Mouse (Mus musculus): ENCODE results near the gene Mthfd2.
"Not testable (repeated sequence)": the region's sequence is repeated elsewhere in the genome, so short reads cannot be mapped to it uniquely, and the experiment has no call there.

Gene Mthfd2

GRCm38 (mm10) chr6:83325525-83326393, at the start of gene Mthfd2, which contains the start of gene Mob1a:
Gene Mthfd2, minus strand, starts transcription at chr6:83325908.
Gene Mob1a, plus strand, starts transcription at chr6:83326016.
- peak; percentile 94 for DNase-seq

GRCm38 (mm10) chr6:83373704-83374300, 48.1 kb upstream of the Mthfd2 start:
- DNase-seq: no peak

GRCm38 (mm10) chr6:83371350-83371749, 45.6 kb upstream of the Mthfd2 start:
- no peak for DNase-seq

DNA sequence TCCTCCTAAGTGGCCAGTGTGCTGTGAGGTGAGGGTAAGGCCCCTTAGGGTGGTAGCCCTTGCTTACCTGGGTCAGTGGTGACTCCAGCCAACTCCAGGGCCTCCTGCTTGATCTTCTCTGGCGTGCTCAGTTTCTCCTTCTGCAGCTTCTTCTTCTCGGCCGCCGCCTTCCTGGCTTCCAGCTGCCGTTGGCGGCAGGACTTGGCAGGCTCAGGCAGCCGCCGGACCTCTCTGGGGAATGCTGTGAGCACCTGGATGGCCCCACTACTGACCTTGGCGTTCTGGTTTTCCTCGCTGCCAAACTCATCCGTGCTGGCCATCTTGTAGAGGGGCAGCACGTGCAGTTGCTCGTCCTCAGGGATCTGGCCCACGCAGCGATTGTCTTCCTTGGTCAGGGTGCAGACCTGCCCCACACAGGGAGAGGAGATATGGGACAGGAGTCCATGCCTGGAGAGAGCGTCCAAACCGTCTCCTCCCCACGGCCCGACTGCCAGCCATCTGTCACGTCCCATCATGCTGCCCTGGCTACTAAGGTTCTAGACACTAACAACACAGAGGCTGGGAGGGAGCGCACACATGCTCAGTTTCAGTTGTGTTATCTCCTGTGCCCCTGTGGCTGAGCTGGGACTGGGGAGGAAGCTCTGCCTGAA, 44.7 kb upstream of the Mthfd2 start:
- DNase-seq: no peak

DNA sequence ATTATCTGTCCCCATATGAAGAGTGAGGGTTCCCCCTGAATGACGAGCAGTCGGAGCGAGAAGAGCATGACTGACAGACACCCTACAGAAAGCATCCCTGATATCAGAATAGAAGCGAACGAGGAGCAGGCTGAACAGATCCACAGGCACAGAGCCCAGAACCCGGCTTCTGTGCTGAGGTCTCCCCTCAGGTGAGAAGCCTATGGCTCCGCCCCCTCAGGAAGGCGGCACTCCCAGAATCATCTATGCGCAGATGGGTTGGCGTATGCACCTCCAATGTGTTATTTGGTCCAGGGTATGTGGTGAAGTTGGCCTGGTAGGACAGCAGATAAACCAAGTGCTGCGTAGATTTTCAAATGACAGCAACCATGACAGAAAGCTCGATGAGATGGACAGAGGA, 37.4 kb upstream of the Mthfd2 start:
- no peak for DNase-seq

DNA sequence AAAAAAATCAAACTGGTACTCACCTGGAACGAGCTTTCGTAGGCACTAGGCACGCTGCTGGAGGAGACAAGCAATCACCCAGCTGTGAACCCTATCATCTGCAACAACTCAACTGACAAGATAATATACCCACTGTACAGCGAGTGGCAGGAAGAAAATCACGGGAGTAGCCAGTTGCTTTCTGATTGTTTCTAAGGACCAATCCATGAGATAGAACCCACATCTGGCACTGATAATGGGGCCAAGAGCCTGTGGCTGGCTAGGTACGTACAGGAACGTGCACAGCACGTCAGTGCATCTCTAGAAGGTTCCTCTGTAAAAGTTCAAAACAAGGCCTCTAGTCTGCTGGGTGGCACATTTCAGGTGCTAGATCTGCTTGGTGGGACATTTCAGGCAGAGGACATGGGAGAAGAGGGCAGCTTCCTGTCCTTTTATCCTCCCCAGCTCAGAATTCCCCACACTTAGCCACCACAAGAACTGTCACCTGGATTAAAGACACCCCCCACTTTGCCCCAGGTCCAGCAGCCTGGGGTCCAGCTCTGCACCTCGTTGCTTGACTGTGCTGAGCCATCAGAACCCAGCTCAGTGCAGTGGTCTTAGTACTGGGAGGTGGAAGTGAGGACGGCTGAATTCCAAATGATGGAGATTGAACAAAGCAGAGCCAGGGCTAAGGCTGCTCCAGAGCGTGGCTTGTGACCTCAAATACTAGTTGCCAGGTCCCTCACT, 36.0 kb upstream of the Mthfd2 start:
- no peak for DNase-seq

DNA sequence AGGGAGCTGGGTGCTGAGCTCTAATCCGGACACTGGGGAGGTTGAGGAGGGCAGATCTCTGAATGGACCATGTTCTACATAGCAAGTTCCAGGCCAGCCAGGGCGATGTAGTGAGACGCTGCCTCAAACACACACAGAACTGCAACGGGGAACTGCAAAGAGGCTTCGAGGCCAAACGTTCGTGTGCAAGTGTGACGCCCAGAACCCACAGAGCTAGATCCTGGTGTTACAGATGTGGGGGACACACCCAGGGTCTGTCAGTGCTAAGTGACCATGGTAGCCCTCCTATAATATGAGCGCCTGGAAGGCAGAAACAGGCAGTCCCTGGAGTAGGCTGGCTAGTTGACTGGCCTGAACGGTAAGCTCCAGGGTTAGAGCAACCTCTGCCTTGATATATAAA, 31.7 kb upstream of the Mthfd2 start:
- no peak for DNase-seq

DNA sequence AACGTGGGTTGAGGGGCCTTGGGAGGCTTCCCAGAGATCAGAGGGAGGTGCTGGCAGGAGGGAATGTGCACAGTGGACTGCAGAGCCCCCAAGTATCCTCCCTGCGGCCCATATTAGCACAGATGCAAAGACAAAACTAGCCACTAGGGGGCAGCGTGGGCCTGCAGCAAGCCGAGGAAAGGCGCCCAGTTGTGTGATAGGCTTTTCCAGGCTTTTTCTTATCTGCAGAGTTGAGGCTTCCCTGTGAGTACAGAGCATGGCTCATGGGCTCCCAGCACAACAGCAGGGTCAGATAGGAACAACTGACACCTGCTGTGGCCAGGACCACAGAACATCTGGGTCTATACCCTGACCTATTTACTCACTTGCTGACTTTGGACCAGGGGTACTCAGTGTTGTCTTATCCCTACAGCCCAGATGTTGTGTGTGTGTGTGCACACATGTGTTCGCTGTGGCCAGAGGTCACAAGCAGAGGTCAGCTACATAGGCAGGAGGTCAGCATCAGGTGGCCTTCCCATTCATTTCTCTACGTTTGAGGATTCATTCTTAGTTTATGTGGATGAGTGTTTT, 30.9 kb upstream of the Mthfd2 start:
- peak; percentile 89 for DNase-seq

DNA sequence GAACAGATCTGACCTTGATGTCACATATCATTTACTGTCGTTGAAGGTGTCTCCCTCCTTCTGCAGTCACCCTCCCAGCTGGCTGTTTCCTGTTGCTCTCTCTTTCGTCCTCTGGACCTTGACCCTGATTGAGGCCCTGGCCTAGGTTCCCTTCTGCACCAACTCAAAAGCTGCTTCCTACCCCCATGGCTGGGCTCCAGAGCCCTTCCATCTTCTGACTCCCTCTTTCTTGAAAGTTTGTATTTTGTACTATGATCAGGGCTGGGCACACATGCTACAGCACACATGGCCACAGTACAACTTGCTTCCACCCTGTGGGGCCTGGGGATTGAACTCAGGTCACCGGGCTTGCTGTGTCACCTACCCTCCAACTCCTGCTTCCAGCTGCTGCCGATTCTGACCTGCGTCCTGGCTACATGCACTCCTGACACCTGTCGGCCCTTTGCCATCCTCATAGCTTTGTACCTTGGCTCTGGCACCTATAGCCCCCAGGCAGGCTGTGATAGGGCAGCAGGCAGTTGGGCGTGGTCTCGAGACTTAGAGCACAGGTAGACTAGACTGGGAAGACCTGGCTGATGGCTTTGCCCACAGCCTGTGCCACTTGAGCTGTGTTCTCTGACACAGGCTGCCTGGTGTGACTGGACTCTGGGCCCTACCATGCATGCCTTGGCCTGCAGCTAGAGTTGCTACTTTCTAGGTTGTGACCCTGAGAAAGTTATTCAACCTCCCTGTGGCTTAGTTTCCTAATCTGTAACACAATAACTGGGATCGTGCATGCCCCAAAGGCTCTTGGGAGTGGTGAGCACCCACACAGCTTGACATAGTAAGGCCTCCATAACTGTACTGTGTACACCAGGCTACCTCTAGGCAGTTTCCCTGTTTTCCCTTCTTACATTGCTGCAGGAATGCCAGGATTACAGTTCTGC, 29.4 kb upstream of the Mthfd2 start:
- no peak for DNase-seq

GRCm38 (mm10) chr6:83352666-83353410, 27.1 kb upstream of the Mthfd2 start:
- no peak for DNase-seq

DNA sequence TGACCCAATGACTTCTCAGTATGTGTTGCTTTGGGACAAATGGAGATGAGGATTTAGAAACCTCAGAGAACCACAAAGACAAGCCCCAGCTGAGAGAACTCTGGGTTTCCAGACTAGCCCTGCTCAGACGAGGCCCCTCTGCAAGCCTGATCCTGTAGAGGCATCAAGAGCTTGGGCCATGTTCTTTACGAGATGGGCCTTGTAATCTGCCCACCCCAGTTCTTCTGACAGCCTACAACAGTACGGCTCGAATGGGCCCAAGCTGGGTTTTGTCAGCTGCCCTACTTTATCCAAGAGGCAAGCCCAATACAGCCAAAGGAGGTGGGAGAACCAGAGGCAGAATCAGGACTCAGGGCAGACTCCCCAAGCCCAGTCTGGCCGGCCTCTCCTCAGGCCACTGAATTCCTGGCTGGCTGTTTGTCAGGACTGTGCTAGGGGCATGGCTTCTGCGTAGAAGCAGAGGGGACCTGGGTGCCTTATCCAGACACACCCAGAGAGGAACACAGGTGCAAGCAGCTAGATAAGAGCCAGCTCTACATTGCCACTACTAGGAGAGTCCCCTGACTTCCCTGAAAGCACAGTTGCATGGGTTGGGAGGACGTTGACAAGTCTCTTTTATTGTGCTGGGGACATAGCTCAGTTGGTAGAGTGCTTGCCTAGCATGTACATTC, 25.9 kb upstream of the Mthfd2 start:
- DNase-seq: no peak

DNA sequence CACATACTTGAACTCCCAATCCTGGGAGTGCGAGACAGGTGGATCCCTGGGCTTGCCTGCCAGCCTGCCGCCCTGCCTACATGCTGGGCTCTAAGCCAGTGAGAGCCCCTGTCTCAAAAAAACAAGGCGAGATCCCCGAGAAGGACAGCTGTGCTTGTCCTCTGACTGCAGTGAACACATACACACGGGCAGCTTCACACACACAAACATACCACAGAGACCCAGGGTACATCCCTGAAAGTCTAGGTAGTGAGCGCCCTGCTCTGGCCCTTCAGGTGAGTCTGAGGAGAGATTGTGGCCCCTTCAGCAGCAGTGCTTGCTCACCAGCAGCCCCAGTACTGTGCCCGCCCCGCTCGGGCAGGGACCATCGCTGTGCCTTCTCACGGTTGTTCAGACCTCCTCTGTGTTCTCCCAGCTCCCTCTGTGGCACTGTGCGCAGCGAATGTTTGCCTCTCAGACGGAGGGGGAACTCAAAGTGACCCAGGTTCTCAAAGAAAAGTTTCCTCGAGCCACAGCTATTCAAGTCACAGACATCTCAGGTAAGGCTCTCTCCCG, 25.2 kb upstream of the Mthfd2 start:
- no peak for DNase-seq

GRCm38 (mm10) chr6:83350172-83350571, 24.5 kb upstream of the Mthfd2 start:
- no peak for DNase-seq

- peak; percentile 90 for DNase-seq
These were observed 23.7 kb upstream of the Mthfd2 start for GRCm38 (mm10) chr6:83349274-83349958.

- DNase-seq: no peak
These were observed 23.2 kb upstream of the Mthfd2 start, which contains the start of gene Bola3 for GRCm38 (mm10) chr6:83348873-83349272. Gene Bola3, plus strand, starts transcription at chr6:83349147.

DNA sequence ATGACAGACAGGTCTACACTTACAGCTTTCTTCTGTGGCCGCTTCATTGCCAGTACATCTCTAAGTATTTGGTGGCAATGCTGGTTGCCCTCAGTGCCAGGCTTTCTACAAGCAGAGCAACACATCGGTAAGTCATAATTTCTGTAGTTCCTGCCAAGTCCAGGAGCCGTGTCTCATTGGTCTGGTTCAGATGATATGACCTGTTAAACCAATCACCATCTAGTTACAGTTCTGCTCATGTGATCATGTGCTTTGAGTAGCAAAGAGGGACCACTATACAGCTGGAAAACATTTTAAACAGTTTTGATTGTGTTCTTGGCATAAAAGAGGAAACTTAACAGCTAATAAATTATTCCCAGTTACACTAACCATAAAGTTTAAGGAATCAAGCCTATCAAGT, 22.2 kb upstream of the Mthfd2 start:
- no peak for DNase-seq

DNA sequence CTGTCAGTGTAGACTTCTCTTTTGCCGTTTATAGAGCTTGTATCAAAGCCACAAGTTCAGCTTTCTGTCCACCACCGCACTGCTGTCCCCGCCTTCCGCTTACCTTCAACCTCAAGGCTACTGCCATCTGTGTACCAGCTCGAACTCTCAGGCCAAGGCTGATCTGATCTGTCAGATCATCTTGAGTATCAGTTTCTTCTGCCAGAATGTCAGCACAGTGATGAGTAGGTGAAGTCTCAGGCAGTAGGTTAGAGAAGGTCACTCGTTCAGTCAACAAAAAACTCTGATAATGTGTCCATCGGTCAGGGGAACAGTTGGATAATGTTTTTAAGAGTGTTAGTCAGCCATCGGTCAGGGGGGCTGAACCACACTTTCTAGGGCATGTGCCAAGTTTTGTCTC, 19.6 kb upstream of the Mthfd2 start:
- DNase-seq: not testable (repeated sequence)

- DNase-seq: no peak
These were observed 17.2 kb upstream of the Mthfd2 start for GRCm38 (mm10) chr6:83342957-83343356.

GRCm38 (mm10) chr6:83341387-83341786, 15.7 kb upstream of the Mthfd2 start:
- DNase-seq: no peak

Measured in right cerebral cortex, postnatal 14 days (tissue).